Mouse (Mus musculus) G1E (cell line): Measurements from ENCODE around the gene Fahd1.

ENCODE experiments used
- CTCF ChIP-seq: IDR thresholded peaks from 2 replicates; pipeline ENCODE4 v1.5.1; 2012; ENCODE audit warnings: low read depth, low read length, inconsistent platforms, mixed read lengths
- POLR2AphosphoS5 ChIP-seq: IDR thresholded peaks from 2 replicates; pipeline ENCODE4 v1.6.1; 2012; ENCODE audit warnings: low read depth, low read length, inconsistent platforms; ENCODE audit not compliant: insufficient replicate concordance
- TAL1 ChIP-seq: conservative IDR thresholded peaks from 2 replicates; pipeline ENCODE4 v1.6.1; 2012; ENCODE audit warnings: low read depth, low read length, inconsistent platforms, mixed read lengths

DNA sequence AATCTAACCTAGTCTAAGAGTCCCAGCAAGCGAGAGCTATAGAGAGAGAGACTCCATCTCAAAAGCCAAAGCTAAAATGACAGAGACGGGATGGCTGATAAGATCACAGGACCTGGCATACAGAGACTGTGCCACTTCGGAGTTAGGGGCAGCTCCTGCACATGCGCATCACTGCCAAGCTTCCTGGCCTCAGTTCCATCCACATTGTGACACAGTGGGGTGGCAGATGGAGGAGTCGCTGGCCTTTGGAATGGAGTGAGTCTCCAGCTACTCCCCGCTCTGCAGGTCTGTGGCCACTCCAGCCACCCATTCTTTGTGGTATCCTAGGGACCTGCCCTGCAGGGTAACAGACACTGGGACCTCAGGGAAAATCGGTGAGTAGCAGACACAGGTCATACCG is 15.6 kb upstream of the Fahd1 start, which contains the start of gene Igfals:
- TF ChIP-seq CTCF = no peak
- no peak for TF ChIP-seq TAL1
- no peak for TF ChIP-seq POLR2AphosphoS5
